Mouse (Mus musculus) MEL (cell line): ENCODE measurements around the gene Pole4. TPM values are rescaled to one million over a fixed set of nuclear protein-coding genes. Genes with fewer than 3 reads are reported as not detected.

ENCODE experiments used
- DNase-seq: peaks from one replicate; pipeline ENCODE4 v3.0.0; 2011; ENCODE audit warnings: low read depth, low spot score
- H3K27ac ChIP-seq: 2 replicates; pipeline ENCODE4 v1.5.1; 2012; ENCODE audit warnings: low read depth, mild to moderate bottlenecking, control low read depth, low read length, moderate library complexity; ENCODE audit not compliant: control insufficient read depth
- H3K27me3 ChIP-seq, 2 experiments: fragments of 150-350 bp in 1 of 2; sonication (generic) in 1 of 2; 2 replicates each; pipeline ENCODE4 v1.6.1; 2012; ENCODE audit warnings: low read length in 2 of 2, mild to moderate bottlenecking in 2 of 2, improper control_type of control experiment in 1 of 2, moderate library complexity in 1 of 2; ENCODE audit not compliant: insufficient read depth in 2 of 2, control insufficient read depth in 1 of 2
- H3K36me3 ChIP-seq, 2 experiments: 2 replicates each; pipeline ENCODE4 v1.6.1; 2012 to 2014; ENCODE audit warnings: low read length in 2 of 2, improper control_type of control experiment in 1 of 2, inconsistent platforms in 1 of 2, mild to moderate bottlenecking in 1 of 2; ENCODE audit not compliant: insufficient read depth in 2 of 2, control insufficient read depth in 1 of 2
- H3K4me1 ChIP-seq, 2 experiments: fragments of 150-350 bp in 1 of 2; sonication (generic) in 1 of 2; 2 replicates each; pipeline ENCODE4 v1.6.1; 2012; ENCODE audit warnings: low read length in 2 of 2, improper control_type of control experiment in 1 of 2, mild to moderate bottlenecking in 1 of 2; ENCODE audit not compliant: insufficient read depth in 2 of 2, control insufficient read depth in 1 of 2
- H3K4me3 ChIP-seq, 2 experiments: fragments of 150-350 bp in 1 of 2; sonication (generic) in 1 of 2; 2 replicates each; pipeline ENCODE4 v1.5.1; 2012; ENCODE audit warnings: low read depth in 2 of 2, low read length in 2 of 2, mild to moderate bottlenecking in 2 of 2, moderate library complexity in 2 of 2, control low read depth in 1 of 2, improper control_type of control experiment in 1 of 2; ENCODE audit not compliant: control insufficient read depth in 1 of 2, insufficient read depth in 1 of 2
- H3K79me2 ChIP-seq: 2 replicates; pipeline ENCODE4 v1.6.1; 2012; ENCODE audit warnings: mild to moderate bottlenecking, low read length, moderate library complexity; ENCODE audit not compliant: control insufficient read depth, poor library complexity, insufficient read depth
- H3K9ac ChIP-seq: 2 replicates; pipeline ENCODE4 v1.6.1; 2012; ENCODE audit warnings: low read depth, mild to moderate bottlenecking, control low read depth, low read length, moderate library complexity; ENCODE audit not compliant: control insufficient read depth, poor library complexity, severe bottlenecking
- H3K9me3 ChIP-seq: fragments of 150-350 bp; sonication (generic); replicated peaks from 2 replicates; pipeline ENCODE4 v1.6.1; 2012; ENCODE audit warnings: mild to moderate bottlenecking, low read length, improper control_type of control experiment, moderate library complexity; ENCODE audit not compliant: insufficient read depth
- BHLHE40 ChIP-seq: IDR thresholded peaks from 2 replicates; pipeline ENCODE4 v1.6.1; 2012; ENCODE audit warnings: low read depth, mild to moderate bottlenecking, inconsistent platforms, low read length, improper control_type of control experiment, borderline replicate concordance
- CHD1 ChIP-seq: IDR thresholded peaks from 2 replicates; pipeline ENCODE4 v1.6.1; 2012; ENCODE audit warnings: low read depth, mild to moderate bottlenecking, inconsistent platforms, low read length, improper control_type of control experiment
- CTCF ChIP-seq, 3 experiments: IDR thresholded peaks in 2 of 3; conservative IDR thresholded peaks in 1 of 3; 2 replicates each; pipeline ENCODE4 v1.5.1; 2011 to 2012; ENCODE audit warnings: low read length in 3 of 3, low read depth in 2 of 3, mild to moderate bottlenecking in 2 of 3, improper control_type of control experiment in 1 of 3, inconsistent platforms in 1 of 3, mixed read lengths in 1 of 3, moderate library complexity in 1 of 3; ENCODE audit not compliant: control insufficient read depth in 1 of 3, insufficient read depth in 1 of 3, poor library complexity in 1 of 3, severe bottlenecking in 1 of 3
- E2F4 ChIP-seq: IDR thresholded peaks from 2 replicates; pipeline ENCODE4 v1.6.1; 2011; ENCODE audit warnings: low read depth, low read length, improper control_type of control experiment, borderline replicate concordance
- EP300 ChIP-seq, 2 experiments: IDR thresholded peaks; 2 replicates each; pipeline ENCODE4 v1.6.1; 2011; ENCODE audit warnings: improper control_type of control experiment in 2 of 2, low read length in 2 of 2, low read depth in 1 of 2, mild to moderate bottlenecking in 1 of 2
- ETS1 ChIP-seq: IDR thresholded peaks from 2 replicates; pipeline ENCODE4 v1.6.1; 2012; ENCODE audit warnings: low read depth, mild to moderate bottlenecking, inconsistent platforms, low read length, improper control_type of control experiment, moderate library complexity
- GATA1 ChIP-seq: IDR thresholded peaks from 2 replicates; pipeline ENCODE4 v1.6.1; 2011; ENCODE audit warnings: low read depth, low read length, improper control_type of control experiment
- HCFC1 ChIP-seq: IDR thresholded peaks from 2 replicates; pipeline ENCODE4 v1.6.1; 2012; ENCODE audit warnings: low read depth, mild to moderate bottlenecking, inconsistent platforms, low read length, improper control_type of control experiment, moderate library complexity
- JUND ChIP-seq: IDR thresholded peaks from 2 replicates; pipeline ENCODE4 v1.6.1; 2011; ENCODE audit warnings: low read depth, mild to moderate bottlenecking, improper control_type of control experiment, low read length
- KAT2A ChIP-seq: conservative IDR thresholded peaks from 2 replicates; pipeline ENCODE4 v1.6.1; 2012; ENCODE audit warnings: low read depth, low read length, improper control_type of control experiment, inconsistent platforms
- MYC ChIP-seq: IDR thresholded peaks from 2 replicates; pipeline ENCODE4 v1.6.1; 2011; ENCODE audit warnings: low read depth, mild to moderate bottlenecking, low read length, improper control_type of control experiment, moderate library complexity
- NELFE ChIP-seq: IDR thresholded peaks from 2 replicates; pipeline ENCODE4 v1.6.1; 2011; ENCODE audit warnings: low read depth, low read length, improper control_type of control experiment
- NRF1 ChIP-seq: IDR thresholded peaks from 2 replicates; pipeline ENCODE4 v1.6.1; 2014; ENCODE audit warnings: low read depth, mild to moderate bottlenecking, inconsistent platforms, low read length, improper control_type of control experiment, moderate library complexity; ENCODE audit not compliant: poor library complexity, insufficient read depth, severe bottlenecking
- POLR2AphosphoS2 ChIP-seq: IDR thresholded peaks from 2 replicates; pipeline ENCODE4 v1.6.1; 2011; ENCODE audit warnings: low read length, improper control_type of control experiment
- RCOR1 ChIP-seq: IDR thresholded peaks from 2 replicates; pipeline ENCODE4 v1.6.1; 2012; ENCODE audit warnings: low read depth, mild to moderate bottlenecking, inconsistent platforms, low read length, improper control_type of control experiment
- SIN3A ChIP-seq: IDR thresholded peaks from 2 replicates; pipeline ENCODE4 v1.6.1; 2012; ENCODE audit warnings: low read length, improper control_type of control experiment, inconsistent platforms
- SMC3 ChIP-seq: IDR thresholded peaks from 2 replicates; pipeline ENCODE4 v1.6.1; 2011; ENCODE audit warnings: low read depth, low read length, improper control_type of control experiment
- TAL1 ChIP-seq: IDR thresholded peaks from 2 replicates; pipeline ENCODE4 v1.6.1; 2012; ENCODE audit warnings: mild to moderate bottlenecking, inconsistent platforms, low read length, moderate library complexity, mixed read lengths
- TCF12 ChIP-seq: IDR thresholded peaks from 2 replicates; pipeline ENCODE4 v1.6.1; 2014; ENCODE audit warnings: low read depth, mild to moderate bottlenecking, inconsistent platforms, low read length, improper control_type of control experiment, moderate library complexity
- ZMIZ1 ChIP-seq: IDR thresholded peaks from 2 replicates; pipeline ENCODE4 v1.6.1; 2012; ENCODE audit warnings: low read depth, mild to moderate bottlenecking, inconsistent platforms, low read length, improper control_type of control experiment, moderate library complexity
- ZNF384 ChIP-seq: IDR thresholded peaks from 2 replicates; pipeline ENCODE4 v1.6.1; 2012; ENCODE audit warnings: low read depth, mild to moderate bottlenecking, inconsistent platforms, low read length, improper control_type of control experiment
- polyA plus RNA-seq, 2 experiments: library from polyadenylated mRNA; stranded (reverse) in 1 of 2; unstranded in 1 of 2; fragments of >175 nt in 1 of 2; fragments of >200 nt in 1 of 2; gene quantifications; 2 replicates each; pipeline versions ENCODE4 v1.2.1 to v1.2.4; 2012; ENCODE audit warnings: low replicate concordance in 2 of 2, low read depth in 1 of 2; ENCODE audit not compliant: insufficient read length in 2 of 2, insufficient read depth in 1 of 2, missing spikeins in 1 of 2
- total RNA-seq: library from RNA; depleted of rRNA; stranded (reverse); fragments of 300-350 nt; gene quantifications from 2 replicates; pipeline ENCODE4 v1.2.3, GENCODE M21; 2012; rRNA removed

The Pole4 gene
- total RNA-seq (65.7 and 67.2 TPM in 2 replicates), polyA plus RNA-seq (10 to 100 TPM in 1 of 2 experiments, not detected in 1; 76.7 TPM)

DNA sequence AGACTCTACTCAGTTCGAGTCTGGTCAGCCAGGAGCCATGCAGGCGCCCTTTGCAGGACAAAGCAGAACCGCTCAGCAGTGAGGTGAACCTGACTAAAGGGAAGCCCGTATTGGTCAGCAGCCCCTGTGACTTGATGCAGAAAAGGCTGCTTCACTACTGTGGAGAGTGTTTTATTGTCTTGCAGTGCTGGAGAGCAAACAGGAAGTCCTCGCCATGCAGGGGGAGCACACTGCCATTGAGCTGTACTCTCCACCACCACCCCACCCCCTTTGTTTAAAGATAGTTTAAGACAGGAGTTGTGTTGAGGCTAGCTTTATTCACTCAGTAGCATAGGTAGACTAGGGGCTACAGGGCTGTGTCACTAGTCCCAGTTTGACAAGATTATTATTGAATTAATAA lies at the start of gene Pole4:
Gene Pole4, minus strand, starts transcription at position 145 of the 400 bp plus-strand sequence.
- H3K9me3 ChIP-seq: no peaks in the 10 kb centered on the region
- H3K4me1 ChIP-seq: peaks cover 0 to 8% of the 10 kb centered on the region in 2 experiments; a peak in 1 of 4 replicates
- no peaks in the 10 kb centered on the region for H3K79me2 ChIP-seq
- H3K36me3 ChIP-seq: no peaks in the 10 kb centered on the region
- H3K27ac ChIP-seq: no peak within 1 kb of the TSS
- H3K4me3 ChIP-seq: no peak within 1 kb of the TSS
- no peak within 1 kb of the TSS for H3K9ac ChIP-seq
- no peak for DNase-seq
- H3K27me3 ChIP-seq: no peaks in the 10 kb centered on the region
- no peak for TF ChIP-seq KAT2A
- TF ChIP-seq CHD1: no peak
- TF ChIP-seq MYC: no peak

DNA sequence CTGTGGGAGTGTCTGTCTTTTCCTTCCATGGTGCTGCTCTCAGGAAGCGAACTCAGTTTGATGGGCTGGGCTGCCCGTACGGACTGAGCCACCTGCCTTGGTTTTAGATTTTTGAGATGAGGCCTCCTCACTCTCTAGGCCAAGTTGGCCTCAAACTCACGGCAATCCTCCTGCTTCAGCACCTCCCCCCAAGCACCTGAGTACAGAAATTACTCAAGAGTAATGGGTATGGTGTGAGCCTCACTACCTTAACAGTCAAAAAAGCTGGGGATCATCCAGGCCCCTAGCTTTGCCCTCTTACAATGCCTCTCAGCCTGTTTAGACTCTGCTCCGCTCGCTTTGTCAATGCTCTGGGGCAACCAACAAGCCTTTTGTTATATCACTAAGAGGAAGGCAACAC lies 49.6 kb upstream of the Pole4 start:
- H3K9me3 ChIP-seq: no peaks in the 10 kb centered on the region
- H3K27me3 ChIP-seq: no peaks in the 10 kb centered on the region
- no peak for DNase-seq

GRCm38 (mm10) chr6:82753638-82754361 lies 48.6 kb upstream of the Pole4 start:
- Histone ChIP-seq H3K9me3 (no peaks in the 10 kb centered on the region), H3K36me3 (peaks cover 14 to 17% of the 10 kb centered on the region in 2 experiments), H3K4me3 (no peak overlapping the region), H3K79me2 (peaks cover 3% of the 10 kb centered on the region), H3K9ac (no peak overlapping the region), H3K27ac (no peak overlapping the region), H3K27me3 (no peaks in the 10 kb centered on the region), H3K4me1 (peaks cover 13 to 33% of the 10 kb centered on the region in 2 experiments)
- TF ChIP-seq RCOR1 (peak; percentile 34; the same call in 1 of the 2 replicates), E2F4 (no peak), ETS1 (peak; percentile 37; the same call in 1 of the 2 replicates), MYC (no peak), EP300 (IDR thresholded peaks at IDR 0.05; ENCODE audit: low read depth in 1 of 2, low read length in 2 of 2) (peak in 1 of 2 experiments; percentile 40; a peak in 1 of 4 replicates), CTCF (IDR thresholded peaks at IDR 0.05 in 2 of 3, conservative IDR thresholded peaks at IDR 0.05 in 1 of 3; ENCODE audit: control insufficient read depth in 1 of 3, insufficient read depth in 1 of 3, low read depth in 2 of 3, low read length in 3 of 3, poor library complexity in 1 of 3, severe bottlenecking in 1 of 3) (peak in 2 of 3 experiments; percentile 34; a peak in 2 of 6 replicates), SMC3 (peak; percentile 14; the same call in 1 of the 2 replicates), TCF12 (0 out of 2 replicates have a peak, but pooled peaks have one; percentile 39), GATA1 (peak; percentile 43)
- DNase-seq: no peak

More for the DNA sequence above, 49.6 kb upstream of the Pole4 start:
- no peak overlapping the region for H3K9ac ChIP-seq
- H3K4me3 ChIP-seq: no peak overlapping the region
- TF ChIP-seq BHLHE40 (no peak), TAL1 (no peak), SIN3A (no peak), POLR2AphosphoS2 (no peak), RCOR1 (no peak), JUND (no peak), HCFC1 (no peak), NELFE (no peak), NRF1 (no peak), ZNF384 (no peak), CTCF (IDR thresholded peaks at IDR 0.05 in 2 of 3, conservative IDR thresholded peaks at IDR 0.05 in 1 of 3; ENCODE audit: control insufficient read depth in 1 of 3, insufficient read depth in 1 of 3, low read depth in 2 of 3, low read length in 3 of 3, poor library complexity in 1 of 3, severe bottlenecking in 1 of 3) (no peak), ZMIZ1 (no peak), EP300 (IDR thresholded peaks at IDR 0.05; ENCODE audit: low read depth in 1 of 2, low read length in 2 of 2) (no peak)
- H3K79me2 ChIP-seq: peaks cover 3% of the 10 kb centered on the region
- H3K36me3 ChIP-seq: peaks cover 14 to 15% of the 10 kb centered on the region in 2 experiments
- no peak overlapping the region for H3K27ac ChIP-seq
- peaks cover 13 to 31% of the 10 kb centered on the region in 2 experiments for H3K4me1 ChIP-seq
